15 mouse cellular contexts compared by ENCODE assay signal in the genomic region with DNA sequence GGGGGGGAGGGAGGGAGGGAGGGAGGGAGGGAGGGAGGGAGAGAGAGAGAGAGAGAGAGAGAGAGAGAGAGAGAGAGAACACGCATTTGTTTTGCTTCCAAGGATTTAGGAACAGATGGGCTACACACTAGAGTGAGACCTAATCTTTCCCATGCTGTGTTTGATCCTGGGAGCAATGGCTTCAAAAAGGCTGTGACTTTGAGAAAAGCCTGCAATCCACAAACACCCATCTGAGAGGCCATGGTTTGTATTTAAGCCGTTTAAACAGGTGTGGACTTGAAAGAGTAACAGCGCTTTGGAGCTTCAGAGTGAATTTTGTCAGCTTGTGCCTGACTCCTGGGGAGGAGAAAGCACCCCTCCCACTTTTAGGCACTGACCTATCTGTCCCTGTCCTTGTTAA. TPM values are rescaled to one million over a fixed set of nuclear protein-coding genes. Genes with fewer than 3 reads are reported as not detected.
DNase-seq lines count a peak whose midpoint lies in the region; ATAC-seq lines count a peak whose summit lies in the region.
"Had no signal": no experiment of that assay in that cellular context is flagged by ENCODE, and none has a peak within 500 bp of the region (broad histone marks: within the 10 kb centered on the region; RNA-seq: fewer than 3 reads in every experiment).

No protein-coding gene starts in this region.

- WGBS in midbrain, embryonic 10.5 days = 26% methylated on average over 3 of the region's 3 CpGs
- 24% methylated on average over 3 of the region's 3 CpGs for WGBS in midbrain, embryonic 16.5 days
- 15% methylated on average over 3 of the region's 3 CpGs for WGBS in embryonic facial prominence, embryonic 14.5 days
- WGBS in stomach, embryonic 16.5 days = 15% methylated on average over 3 of the region's 3 CpGs

- H3K27me3 ChIP-seq in midbrain, embryonic 10.5 days (ENCODE audit: low read depth, poor library complexity, severe bottlenecking) = 0 out of 2 replicates have a peak, but pooled peaks cover 4% of the 10 kb centered on the region
- H3K27me3 ChIP-seq in midbrain, embryonic 16.5 days (ENCODE audit: control insufficient read depth, insufficient read depth, low read depth, low read length) = no peaks in the 10 kb centered on the region
- no peaks in the 10 kb centered on the region for H3K27me3 ChIP-seq in embryonic facial prominence, embryonic 14.5 days (replicated peaks; ENCODE audit: control insufficient read depth, insufficient read depth, low read length)
- no peaks in the 10 kb centered on the region for H3K27me3 ChIP-seq in stomach, embryonic 16.5 days (ENCODE audit: control insufficient read depth, insufficient read depth, low read length)
- H3K27me3 ChIP-seq: hindbrain, embryonic 13.5 days had no signal

- ATAC-seq in midbrain, embryonic 16.5 days = no peak
- no peak for ATAC-seq in embryonic facial prominence, embryonic 14.5 days (ENCODE audit: low read depth)
- ATAC-seq in stomach, embryonic 16.5 days (ENCODE audit: insufficient read depth, low FRiP score) = no peak
- no peak for ATAC-seq in megakaryocyte progenitor cell, adult 5-6 weeks (replicated peaks; ENCODE audit: poor library complexity)
- ATAC-seq: CD4-positive, CD25-positive, alpha-beta regulatory T cell, adult 4 months had no signal

- H3K4me3 ChIP-seq in midbrain, embryonic 10.5 days = no peak overlapping the region
- H3K4me3 ChIP-seq in midbrain, embryonic 16.5 days (ENCODE audit: low read depth, low read length) = no peak overlapping the region
- H3K4me3 ChIP-seq in embryonic facial prominence, embryonic 14.5 days (ENCODE audit: low read depth, low read length) = no peak overlapping the region
- no peak overlapping the region for H3K4me3 ChIP-seq in stomach, embryonic 16.5 days (replicated peaks; ENCODE audit: low read length)
- H3K4me3 ChIP-seq: erythroblast, embryonic 14.5 days; hindbrain, embryonic 13.5 days had no signal

- H3K4me2 ChIP-seq in midbrain, embryonic 16.5 days (ENCODE audit: low read length) = no peak overlapping the region
- H3K4me2 ChIP-seq in embryonic facial prominence, embryonic 14.5 days (ENCODE audit: low read depth, low read length) = no peak overlapping the region
- H3K4me2 ChIP-seq in stomach, embryonic 16.5 days (ENCODE audit: low read depth, low read length) = no peak overlapping the region

- H3K27ac ChIP-seq in midbrain, embryonic 10.5 days (replicated peaks) = peak overlapping the region; percentile 42; the same call in 1 of the 2 replicates
- H3K27ac ChIP-seq in midbrain, embryonic 16.5 days (ENCODE audit: low read length) = no peak overlapping the region
- no peak overlapping the region for H3K27ac ChIP-seq in embryonic facial prominence, embryonic 14.5 days (replicated peaks; ENCODE audit: low read depth, low read length)
- H3K27ac ChIP-seq in stomach, embryonic 16.5 days (ENCODE audit: low read length) = peak overlapping the region; percentile 84
- H3K27ac ChIP-seq: hindbrain, embryonic 13.5 days had no signal

- H3K9me3 ChIP-seq in midbrain, embryonic 10.5 days (replicated peaks) = no peaks in the 10 kb centered on the region
- H3K9me3 ChIP-seq in midbrain, embryonic 16.5 days (replicated peaks; ENCODE audit: control insufficient read depth, low read length, poor library complexity, severe bottlenecking) = no peaks in the 10 kb centered on the region
- H3K9me3 ChIP-seq in embryonic facial prominence, embryonic 14.5 days (ENCODE audit: control insufficient read depth, low read length) = no peaks in the 10 kb centered on the region
- H3K9me3 ChIP-seq in stomach, embryonic 16.5 days (replicated peaks; ENCODE audit: control insufficient read depth, low read length) = no peaks in the 10 kb centered on the region
- H3K9me3 ChIP-seq: G1E; hindbrain, embryonic 13.5 days had no signal

- H3K36me3 ChIP-seq in midbrain, embryonic 10.5 days = no peaks in the 10 kb centered on the region
- no peaks in the 10 kb centered on the region for H3K36me3 ChIP-seq in midbrain, embryonic 16.5 days (ENCODE audit: control insufficient read depth, insufficient read depth, low read length)
- no peaks in the 10 kb centered on the region for H3K36me3 ChIP-seq in embryonic facial prominence, embryonic 14.5 days (ENCODE audit: control insufficient read depth, insufficient read depth, low read length)
- H3K36me3 ChIP-seq in stomach, embryonic 16.5 days (ENCODE audit: control insufficient read depth, insufficient read depth, low read length) = no peaks in the 10 kb centered on the region
- H3K36me3 ChIP-seq: G1E; hindbrain, embryonic 13.5 days had no signal

- no peak overlapping the region for H3K9ac ChIP-seq in midbrain, embryonic 16.5 days (ENCODE audit: low read depth, low read length)
- H3K9ac ChIP-seq in embryonic facial prominence, embryonic 14.5 days (ENCODE audit: low read depth, low read length) = no peak overlapping the region
- H3K9ac ChIP-seq in stomach, embryonic 16.5 days (ENCODE audit: low read length) = no peak overlapping the region
- H3K9ac ChIP-seq: hindbrain, embryonic 13.5 days had no signal

- peak; percentile 13 to 27 for DNase-seq in cerebellum, postnatal 10 days
- no peak for DNase-seq in cerebellum, adult 11-12 months
- DNase-seq in midbrain, embryonic 10.5 days (ENCODE audit: low spot score) = no peak
- peak; percentile 52 for DNase-seq in embryonic facial prominence, embryonic 14.5 days (ENCODE audit: low spot score)
- DNase-seq in heart, adult 11 months = no peak
- DNase-seq: embryo, embryonic 11 days; gastrocnemius, postnatal 14 days; spleen, adult 18-20 months had no signal

- H3K4me1 ChIP-seq in midbrain, embryonic 10.5 days = peaks cover 17% of the 10 kb centered on the region
- peaks cover 5% of the 10 kb centered on the region; the same call in 1 of the 2 replicates for H3K4me1 ChIP-seq in midbrain, embryonic 16.5 days (ENCODE audit: control insufficient read depth, insufficient read depth, low read length)
- H3K4me1 ChIP-seq in embryonic facial prominence, embryonic 14.5 days (ENCODE audit: control insufficient read depth, insufficient read depth, low read length) = peaks cover 3% of the 10 kb centered on the region; the same call in 1 of the 2 replicates
- peaks cover 14% of the 10 kb centered on the region for H3K4me1 ChIP-seq in stomach, embryonic 16.5 days (ENCODE audit: control insufficient read depth, insufficient read depth, low read length)

RNA-seq across cellular contexts. Expression of a gene that starts 29.2 kb away (rescaled TPM):
- polyA plus RNA-seq in midbrain, embryonic 10.5 days (2016; fragmentation: Nextera tagmentation; extraction: Ambion mirVana) = 13.4 and 13.9 TPM in 2 replicates
- 8.6 and 14.2 TPM in 2 replicates for polyA plus RNA-seq in midbrain, embryonic 16.5 days (2015; fragmentation: Nextera tagmentation; extraction: Ambion mirVana)
- 32.6 and 38.4 TPM in 2 replicates for polyA plus RNA-seq in embryonic facial prominence, embryonic 14.5 days (2014; fragmentation: Nextera tagmentation; extraction: Ambion mirVana)
- polyA plus RNA-seq in stomach, embryonic 16.5 days (2015; fragmentation: Nextera tagmentation; extraction: Ambion mirVana) = 18.3 and 24.0 TPM in 2 replicates
- 0.24 and 0.44 TPM in 2 replicates for total RNA-seq in megakaryocyte progenitor cell, adult 5-6 weeks (2015)
- total RNA-seq in megakaryocyte progenitor cell, adult 5-6 weeks (2017) = 0.74 and 0.79 TPM in 2 replicates

Comparison
In these comparisons a context has a peak if more than half of its experiments do, and no peak if none do; other contexts are left out.
1. DNase-seq: peak in cerebellum, postnatal 10 days (2 of 2) and embryonic facial prominence, embryonic 14.5 days (single experiment); none in cerebellum, adult 11-12 months (single experiment), midbrain, embryonic 10.5 days (single experiment) and heart, adult 11 months (single experiment).
2. H3K27ac ChIP-seq: peak in midbrain, embryonic 10.5 days (single experiment) and stomach, embryonic 16.5 days (single experiment); none in midbrain, embryonic 16.5 days (single experiment) and embryonic facial prominence, embryonic 14.5 days (single experiment).